Mouse (Mus musculus) cerebellum, postnatal 10 days (tissue): ENCODE measurements at regions not wholly inside any gene's neighbourhood (a gene's known extent, or its start where the extent isn't known, plus 50 kb on each side); places are given as distances from the start of the nearest gene placed in this dataset.

Source experiments
- DNase-seq, 2 experiments: peaks; one replicate each; pipeline ENCODE4 v3.0.0; 2021; ENCODE audit warnings: mixed read lengths in 2 of 2

DNA sequence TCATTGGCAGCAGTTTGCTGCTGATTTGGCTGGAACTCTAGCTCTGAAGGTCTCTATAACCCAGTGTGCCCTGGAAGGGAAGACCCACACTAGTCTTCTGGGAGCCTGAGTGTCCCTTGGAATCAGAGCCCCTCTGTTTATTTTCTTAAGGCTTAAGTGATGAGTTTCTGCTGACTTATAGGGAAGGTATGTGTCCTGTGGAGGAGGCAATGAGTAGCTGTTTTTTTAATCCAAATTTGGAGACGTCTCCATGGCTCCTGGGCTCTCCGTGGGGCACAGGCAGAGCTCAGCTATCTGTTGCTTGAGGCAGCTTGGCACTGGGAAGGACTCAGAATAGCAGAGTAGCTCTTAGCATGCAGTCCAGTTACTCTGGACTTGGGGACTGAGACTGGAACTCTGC lies 146.4 kb downstream of the Ttc32 start:
- no peak for DNase-seq

DNA sequence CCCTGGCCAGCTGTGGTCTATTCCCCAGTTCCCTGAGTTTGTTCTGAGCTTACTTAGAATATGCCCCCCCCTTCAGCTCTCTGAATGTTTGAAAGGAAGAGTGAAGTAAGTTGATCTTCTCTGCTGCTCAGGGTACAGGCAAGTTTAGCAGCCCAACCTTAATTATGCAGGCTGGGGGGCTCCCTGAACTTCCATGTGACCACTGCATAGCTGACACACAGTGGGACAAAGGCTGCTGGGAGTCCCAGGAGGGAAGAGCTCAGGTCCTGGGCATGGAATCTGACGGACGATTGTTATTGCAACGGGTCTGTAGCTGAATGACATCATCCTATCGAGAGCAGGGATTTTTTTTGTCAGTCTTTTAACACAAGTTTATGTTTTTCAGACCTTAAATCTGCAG lies 148.8 kb downstream of the Ttc32 start:
- no peak for DNase-seq

DNA sequence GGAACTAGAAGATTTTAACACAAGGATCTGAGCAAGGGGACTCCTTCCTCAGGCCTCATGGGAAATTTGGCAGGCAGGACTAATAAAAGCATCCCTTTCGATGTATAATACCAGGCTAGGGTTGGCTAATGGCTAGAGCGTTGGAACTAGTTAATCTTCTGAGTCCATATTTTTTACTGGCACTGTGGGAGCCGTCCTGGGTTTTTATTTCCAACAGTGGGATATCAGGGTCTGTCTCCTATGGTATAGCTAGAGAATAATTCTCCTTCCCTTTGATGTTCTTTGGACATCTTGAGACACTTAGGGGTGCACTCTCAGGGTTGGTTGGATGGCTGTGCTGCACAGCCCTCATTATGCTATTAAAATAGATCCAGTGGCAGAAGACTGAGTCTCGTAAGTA lies 150.9 kb downstream of the Ttc32 start:
- DNase-seq = no peak

DNA sequence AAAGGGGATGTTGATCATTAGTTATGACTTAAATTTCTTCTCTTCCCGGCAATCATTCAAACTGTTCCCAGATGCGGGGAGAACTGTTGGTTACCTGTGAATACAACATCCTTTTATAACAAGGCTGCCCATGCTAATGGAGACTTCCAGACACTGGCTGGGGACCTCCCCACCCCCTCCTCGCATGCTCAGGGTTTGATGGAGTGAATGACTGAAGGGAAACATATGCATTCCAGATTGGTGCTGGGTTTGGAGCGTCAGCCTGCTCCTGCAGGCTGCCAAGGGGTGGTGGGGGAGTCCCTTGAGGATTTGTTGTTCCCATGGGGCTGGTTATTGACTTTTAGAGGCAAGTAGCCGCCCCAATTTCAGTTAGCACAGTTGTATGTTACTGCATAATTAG lies 161.9 kb downstream of the Ttc32 start:
- DNase-seq = peak in 1 of 2 experiments; percentile 3

DNA sequence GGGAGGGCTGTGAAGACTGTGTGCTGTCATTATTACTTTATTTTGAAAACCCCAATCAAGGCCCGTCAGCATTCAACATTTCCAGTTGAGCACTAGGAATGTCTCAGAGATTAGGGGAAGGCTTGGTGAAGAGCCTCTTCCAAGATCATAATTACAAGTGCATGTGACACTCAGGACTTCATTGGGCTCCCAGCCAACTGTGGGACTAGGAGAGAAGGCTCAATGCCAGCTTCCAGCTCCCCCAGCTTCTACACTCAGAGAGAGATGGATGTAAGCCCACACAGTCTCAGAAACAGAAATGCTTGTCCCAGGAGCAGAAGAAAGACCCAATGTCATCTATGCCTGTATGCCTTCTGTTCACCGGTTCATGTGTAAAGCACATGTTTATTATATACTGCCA lies 169.5 kb downstream of the Ttc32 start:
- peak; percentile 50 to 67 for DNase-seq

DNA sequence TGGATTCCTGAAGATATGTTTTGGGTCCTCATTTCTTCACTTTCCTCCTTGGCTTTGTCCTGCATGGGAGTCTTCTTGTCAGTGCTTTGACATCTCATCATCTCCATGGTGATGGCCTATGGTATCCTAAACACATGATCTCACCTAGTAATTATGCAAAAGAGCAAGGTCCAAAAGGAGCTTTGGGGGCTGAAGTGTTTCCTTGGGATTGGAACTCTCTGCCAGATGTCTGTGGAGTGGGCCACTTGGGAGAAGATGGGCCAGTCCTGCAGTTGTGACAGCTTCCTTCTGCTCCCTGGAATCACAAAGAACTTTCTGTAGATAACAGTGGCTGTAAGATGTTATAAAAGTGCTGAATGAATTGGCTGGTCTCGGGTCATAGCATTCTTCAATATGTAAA lies 182.4 kb downstream of the Ttc32 start:
- DNase-seq = no peak

DNA sequence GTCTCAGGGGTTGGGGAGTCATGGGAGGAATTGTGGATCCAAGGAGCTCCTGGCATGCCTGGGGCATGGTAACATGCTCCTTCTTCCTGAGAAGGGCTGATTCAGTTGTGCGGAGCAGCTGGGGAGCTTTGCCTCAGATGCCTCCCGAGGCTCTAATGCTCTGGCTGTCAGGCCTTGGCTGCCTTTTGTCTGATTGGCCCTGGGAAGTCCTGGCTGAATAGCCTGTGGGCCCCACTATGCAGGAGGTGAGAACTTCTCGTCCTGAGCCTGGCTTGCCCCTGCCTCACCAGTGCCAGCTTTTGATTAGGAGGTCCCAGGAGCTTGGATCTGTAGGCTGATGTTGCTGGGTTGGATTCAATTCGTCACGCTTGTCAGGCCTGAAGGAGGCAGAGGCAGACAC lies 195.2 kb downstream of the Ttc32 start:
- DNase-seq = peak; percentile 4 to 13

DNA sequence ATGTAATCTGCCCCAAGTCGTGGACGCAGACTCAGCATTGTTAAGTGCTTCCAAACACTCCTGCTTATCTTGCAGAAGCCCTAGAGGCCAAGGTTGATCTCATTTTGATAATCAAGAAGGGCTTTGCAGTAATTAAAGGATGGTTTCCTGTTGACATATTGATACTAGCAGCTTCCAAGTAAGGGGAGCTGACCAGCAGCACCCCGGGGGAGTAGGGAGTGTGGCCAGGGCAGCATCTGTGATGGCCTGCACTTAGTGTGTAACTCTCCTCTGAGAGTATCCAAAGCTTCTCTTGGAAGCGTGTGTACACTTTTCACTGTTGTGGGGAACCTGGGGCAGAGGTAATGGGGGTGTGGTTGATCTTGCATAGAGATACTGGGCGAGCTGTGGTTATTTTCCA lies 198.1 kb downstream of the Ttc32 start:
- peak in 1 of 2 experiments; percentile 14 for DNase-seq

DNA sequence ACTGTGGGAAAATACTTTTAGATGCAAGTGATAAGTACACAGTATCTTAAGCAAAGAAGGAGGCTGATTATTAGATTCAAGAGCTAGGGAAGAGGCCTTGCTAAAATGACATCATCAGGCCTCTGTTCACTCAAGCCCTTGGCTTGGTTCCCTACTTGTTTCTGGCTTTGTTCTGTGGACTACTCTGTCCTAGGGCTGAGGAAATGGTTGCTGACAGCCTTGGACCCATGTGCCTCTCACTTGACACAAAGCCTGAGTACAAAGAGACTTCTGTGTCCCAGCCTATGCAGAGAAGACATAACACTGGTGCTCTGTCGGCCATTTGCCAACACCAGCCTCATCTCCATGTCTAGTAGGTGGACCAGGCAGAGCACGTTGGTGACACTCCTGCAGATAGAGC lies 198.7 kb downstream of the Ttc32 start:
- DNase-seq = peak; percentile 7 to 8

DNA sequence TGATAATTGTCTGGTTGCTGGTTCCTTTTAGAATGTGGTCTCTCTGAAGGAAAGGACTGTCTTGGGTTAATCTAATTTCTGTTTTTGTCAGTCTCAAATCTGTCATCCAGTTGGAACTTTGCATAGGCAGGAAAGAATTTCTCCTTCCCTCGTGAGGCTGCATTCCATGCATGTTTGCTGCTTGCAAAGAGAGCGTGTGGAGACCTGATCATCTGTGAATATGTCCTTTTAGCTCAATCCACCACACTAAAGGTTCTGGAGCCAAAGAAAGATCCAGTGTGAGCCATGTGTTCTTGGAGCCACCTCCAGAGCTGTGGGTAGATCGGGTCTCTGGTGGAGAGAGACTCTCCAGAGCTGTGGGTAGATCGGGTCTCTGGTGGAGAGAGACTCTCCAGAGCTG lies 200.2 kb downstream of the Ttc32 start:
- no peak for DNase-seq

DNA sequence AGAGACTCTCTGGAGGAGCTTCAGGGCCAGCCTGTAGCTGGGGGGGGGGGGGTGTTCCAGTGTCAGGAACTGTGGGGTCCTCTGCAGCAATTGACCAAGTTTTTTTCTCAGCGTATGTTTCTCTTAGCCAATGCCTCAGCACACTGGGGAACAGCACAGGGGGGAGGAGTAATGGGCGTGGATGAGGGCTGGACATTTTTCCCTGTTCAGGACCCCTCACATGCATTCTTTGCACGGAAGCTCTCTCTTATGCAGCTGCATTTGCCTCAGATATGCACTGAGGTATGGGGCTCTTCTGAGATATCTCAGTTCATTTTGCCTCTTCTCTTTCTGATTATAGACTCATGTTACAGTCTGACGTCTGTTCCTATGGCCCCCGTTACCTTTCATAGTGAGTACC lies 200.8 kb downstream of the Ttc32 start:
- no peak for DNase-seq

DNA sequence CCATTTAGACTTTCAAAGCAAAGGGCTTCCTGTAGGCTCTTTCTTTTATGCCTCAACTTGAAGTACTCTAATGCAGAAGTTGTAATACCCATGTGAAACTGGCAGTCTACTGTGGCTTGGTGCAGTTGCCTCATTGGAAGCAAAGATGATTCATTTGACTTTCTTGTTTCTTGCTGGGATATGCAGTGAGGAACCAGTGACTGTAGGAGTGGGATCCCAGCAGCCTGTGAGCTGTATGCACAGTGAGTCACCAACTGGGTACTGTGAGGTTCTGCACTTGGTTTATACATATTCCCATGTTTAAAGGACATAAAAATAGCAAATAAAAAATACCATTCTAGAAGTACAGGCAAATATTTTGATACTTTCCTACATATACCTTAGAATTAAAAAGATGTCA lies 202.6 kb downstream of the Ttc32 start:
- DNase-seq = no peak

DNA sequence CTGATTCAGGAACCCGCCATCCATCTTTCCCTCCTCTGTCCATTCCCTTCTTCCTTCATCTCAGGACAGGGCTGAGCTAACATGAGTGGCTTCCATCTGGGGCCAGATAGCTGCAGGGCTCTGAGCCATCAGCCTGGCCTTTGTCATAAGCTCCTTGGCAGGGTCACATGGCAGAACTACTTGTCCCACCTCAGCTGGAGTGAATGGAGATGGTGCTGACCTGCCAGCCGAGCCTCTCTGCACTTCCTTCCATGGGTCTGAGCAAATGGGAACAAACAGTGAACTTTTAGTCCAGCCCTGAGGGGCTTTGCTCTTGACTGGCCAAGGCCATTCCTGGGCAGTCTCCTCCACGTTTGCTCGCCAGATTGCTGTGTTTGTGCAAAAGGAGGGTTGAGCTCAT lies 206.1 kb downstream of the Ttc32 start:
- DNase-seq = no peak

DNA sequence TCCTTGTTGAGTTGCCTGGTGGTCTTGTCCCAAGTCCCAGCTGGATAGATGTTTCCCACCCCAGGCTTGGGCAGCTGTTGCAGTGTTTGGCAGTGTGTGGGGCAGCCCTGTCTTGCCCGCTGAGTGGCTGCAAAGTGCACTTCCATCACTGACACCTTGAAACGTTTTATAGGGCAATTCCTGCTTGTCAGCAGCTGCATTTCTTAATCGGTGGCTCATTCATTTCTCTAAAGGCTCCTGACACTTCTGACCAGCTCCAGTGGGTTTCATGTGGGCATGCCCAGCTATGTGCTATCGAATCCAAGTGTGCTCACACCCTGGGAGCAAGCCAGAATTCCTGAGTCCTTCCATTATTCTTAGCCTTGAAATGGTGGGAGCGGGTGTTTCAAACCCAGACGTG lies 207.7 kb downstream of the Ttc32 start:
- no peak for DNase-seq

DNA sequence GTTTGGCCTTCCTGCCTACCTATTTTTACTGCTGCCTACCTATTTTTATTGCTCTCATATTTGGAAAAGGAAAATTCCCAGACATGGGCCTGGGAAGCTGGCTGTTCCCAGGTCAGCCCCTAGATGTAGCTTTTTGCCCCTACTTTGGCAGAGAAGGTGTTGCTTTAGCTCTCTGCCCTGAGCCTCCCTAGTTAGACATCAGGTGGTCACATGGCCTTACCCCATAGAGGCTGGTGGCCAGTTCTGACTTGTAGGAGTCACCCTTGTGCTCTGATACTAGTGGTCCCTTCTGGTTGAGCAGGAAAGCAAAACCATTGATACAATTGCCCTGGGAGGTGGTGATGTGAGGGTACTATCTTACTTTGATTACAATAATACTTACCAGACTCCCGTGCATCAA lies 208.2 kb downstream of the Ttc32 start:
- DNase-seq = no peak

DNA sequence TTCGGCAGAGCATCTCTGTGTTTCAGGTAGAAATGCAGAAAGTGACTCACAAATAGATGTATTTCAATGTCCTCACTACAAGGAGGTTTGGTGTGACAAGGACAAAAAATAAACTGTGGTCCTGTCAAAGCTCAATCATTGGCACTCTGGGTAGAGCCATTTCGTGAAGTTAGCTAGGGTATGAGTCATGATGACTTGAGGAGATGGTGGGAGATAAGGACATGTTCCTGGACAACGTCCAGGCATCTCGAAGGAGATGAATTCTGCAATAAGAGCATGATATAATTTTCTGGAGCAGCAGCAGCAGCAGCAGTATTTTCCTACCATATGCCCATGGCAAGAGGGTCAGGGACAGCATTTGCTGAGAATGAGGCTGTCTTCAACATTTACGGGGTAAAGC lies 217.7 kb downstream of the Ttc32 start:
- no peak for DNase-seq

DNA sequence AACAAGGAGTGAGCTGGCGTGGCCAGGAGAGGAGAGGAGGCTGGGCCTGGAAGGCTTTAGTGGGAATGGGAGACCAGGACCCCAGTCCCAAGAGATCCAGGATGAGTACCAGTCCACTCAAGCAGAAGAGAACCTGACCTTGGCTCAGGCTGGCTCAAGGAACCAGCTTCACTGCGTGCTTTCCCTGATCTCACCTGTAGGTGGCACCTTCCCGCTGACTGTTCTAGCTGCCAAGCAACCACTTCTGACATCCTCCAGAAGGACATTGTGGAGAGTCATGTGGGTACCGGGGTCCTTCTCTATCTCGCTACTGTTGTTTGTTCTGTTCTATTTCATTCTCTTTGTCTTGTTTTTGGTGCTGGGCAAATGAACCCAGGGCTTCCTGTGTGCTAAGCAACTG lies 222.0 kb downstream of the Ttc32 start:
- peak; percentile 74 to 80 for DNase-seq

DNA sequence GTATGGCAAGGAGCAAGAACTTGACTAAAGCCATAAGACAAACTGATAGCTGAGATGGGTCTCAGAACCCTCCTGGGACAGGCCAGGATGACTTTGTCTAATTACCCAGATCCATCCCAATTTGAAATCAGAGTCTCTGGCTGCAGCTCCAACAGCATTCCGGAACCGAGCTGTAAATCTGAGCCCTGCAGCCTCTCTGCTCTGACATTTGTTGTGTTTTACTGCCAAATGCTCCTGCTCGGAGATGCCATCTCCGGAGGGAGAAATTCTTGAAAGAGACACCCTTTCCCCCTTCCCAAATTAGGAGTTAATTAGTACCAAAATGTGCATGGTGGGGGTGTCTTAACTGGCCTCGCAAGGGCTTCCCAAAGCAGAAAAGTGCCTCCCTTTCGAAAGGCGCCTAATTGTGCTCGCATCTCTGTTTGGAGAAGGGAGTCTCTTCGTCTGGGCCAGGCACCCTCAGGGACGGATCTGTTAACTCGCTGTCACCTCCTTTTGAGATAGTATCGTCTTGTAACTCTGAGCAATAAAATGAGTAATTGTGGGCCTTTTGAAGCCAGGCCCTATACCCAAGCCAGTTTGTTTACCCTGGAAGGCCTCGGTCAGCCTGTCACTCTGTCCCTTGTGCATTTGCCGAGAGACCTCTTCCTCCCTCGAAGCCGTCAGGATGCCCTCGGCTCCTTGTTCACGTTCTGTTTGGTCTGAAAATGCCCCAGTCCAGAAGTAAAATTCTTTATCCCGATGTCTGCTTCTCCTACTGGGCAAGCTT lies 223.7 kb downstream of the Ttc32 start:
- no peak for DNase-seq

DNA sequence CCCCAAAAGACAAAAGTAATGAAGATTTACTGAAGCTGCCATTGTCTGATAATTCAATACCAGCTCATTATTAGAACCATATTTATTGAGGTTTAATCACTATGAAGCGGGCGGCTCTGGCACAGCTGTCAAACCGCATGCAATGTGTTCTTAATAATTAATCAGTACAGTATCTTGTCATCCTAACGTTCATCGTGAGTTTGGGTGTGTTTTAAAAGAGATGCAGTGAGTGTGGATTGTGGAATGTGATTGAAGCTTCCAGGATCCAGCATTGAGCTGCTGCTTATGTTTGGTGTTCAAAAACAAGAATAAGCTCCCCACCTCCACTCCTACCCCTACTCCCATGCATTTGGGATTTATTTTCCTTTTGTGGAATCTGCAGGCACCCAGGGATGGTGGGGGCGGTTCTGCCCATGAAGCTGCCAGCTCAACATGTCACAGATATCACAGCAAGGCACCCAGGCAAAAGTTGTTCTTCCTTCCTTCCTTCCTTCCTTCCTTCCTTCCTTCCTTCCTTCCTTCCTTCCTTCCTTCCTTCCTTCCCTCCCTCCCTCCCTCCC lies 224.6 kb downstream of the Ttc32 start:
- no peak for DNase-seq

DNA sequence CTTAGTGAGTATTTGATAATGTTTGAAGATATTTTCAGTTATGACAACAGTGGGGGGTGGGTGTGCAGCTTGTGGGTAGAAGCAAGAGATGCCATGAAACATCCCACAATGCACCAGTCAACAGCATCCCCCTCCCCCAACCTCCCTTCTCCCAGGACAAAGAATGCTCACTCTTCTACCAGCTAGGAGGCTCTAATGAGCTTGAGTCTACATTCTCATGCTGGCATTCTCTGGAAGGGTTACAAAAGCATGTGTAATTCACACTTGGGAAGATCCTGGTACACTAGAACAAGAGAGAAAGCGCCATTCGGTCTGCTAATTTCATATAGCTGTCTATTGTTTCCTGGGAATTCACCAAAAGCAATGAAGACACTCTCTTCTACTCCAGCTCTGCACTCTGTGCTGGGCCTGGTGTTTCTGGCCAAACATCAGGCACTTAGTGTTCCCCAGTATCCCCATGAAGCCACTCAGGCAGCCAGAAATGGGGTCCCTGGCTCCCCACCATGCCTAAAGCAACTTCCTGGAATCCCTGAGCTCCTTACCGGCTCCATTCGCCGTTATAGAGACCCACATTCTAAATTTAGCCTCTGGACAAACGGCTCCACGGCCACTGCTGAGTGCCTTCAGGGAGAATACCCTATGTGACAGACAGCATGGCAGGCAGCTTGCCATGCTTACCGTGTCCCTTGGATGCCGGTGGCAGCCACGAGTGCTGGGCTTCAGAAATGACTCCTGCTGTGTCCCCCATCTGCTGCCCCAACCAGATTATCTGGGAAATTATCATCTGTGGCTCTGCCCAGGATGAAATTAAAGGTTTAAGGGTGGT lies 226.1 kb downstream of the Ttc32 start:
- DNase-seq = peak; percentile 79 to 88

DNA sequence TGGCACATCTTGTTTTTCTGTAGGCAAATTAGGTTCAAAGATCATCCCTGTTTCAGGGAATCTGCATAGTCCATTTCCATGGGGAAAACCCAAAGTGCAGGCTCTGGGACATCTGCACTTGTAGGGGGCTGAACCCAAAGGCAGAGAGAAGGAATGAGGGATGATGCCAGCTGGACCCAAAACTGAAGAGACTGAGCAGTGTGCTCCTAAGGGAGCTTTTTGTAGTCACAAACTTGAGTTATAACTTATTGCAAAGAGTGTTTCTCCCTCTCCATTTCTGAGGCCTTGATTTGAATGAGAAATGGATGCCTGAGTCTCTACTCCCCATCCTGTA lies 226.7 kb downstream of the Ttc32 start:
- DNase-seq = no peak

DNA sequence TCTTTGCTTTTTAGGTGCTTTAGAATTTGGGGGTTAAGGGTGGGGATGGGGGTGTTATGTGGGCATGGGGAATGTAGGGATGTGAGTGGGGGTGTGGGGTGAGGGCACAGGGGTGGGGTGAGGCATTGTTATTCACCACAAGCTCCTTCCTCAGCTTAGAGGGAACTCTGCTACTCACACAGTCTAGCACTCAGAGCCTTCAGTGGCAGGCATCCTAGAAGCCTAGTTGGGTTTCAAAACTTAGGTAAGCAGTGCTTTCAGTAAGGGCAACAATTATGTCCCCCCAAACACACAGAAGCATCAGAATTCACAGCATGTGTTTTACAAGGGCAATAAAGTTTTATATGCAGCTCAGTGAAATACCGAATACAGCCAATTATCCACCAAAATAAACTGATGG lies 228.4 kb downstream of the Ttc32 start:
- DNase-seq = no peak

DNA sequence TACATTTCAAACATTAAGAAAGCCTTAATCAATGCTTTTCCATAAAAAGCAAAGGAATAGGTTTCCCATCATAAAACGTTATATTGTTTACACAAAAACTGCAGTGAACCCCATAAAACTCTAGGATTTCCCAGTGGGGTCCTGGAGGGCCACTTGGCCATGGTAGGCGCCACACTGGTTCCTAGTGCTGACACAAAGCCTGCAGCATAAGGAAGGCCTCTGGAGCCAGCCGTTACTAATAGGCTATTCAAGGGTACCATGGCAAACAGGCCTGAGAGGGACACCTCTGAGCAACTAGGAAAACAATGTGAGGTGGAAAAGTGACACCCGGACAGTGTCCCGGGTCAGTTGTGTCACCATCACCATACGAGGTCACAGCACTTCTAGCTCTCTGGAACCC lies 231.9 kb downstream of the Ttc32 start:
- no peak for DNase-seq

DNA sequence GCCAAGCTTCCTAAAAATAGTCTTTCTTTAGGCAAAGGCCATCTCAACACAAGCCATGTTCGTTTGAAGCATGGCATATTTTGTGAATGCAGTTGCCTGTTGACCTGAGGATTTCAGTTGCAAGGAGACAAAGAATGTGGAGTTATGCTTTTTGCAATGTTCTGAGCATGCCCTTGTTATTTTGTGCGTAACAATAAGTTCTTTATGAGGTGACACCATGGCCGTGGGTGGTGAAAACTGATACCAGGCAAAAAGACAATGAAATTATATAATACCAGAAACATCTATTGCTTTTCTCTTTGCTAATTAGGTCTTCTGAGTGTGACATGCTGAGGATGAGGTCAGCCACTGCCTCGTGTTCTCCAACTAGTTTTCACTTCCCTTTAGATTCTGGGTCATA lies 236.4 kb downstream of the Ttc32 start:
- DNase-seq = no peak
